Mouse (Mus musculus): ENCODE results near the gene Sstr3.

GRCm38 (mm10) chr15:78520112-78520715, 24.3 kb downstream of the Sstr3 start:
- TF ChIP-seq GATA1 (IDR thresholded peaks at IDR 0.05; ENCODE audit: low read length): no peak
- no peak for TF ChIP-seq TAL1 (IDR thresholded peaks at IDR 0.05; ENCODE audit: low read length)
